Mouse (Mus musculus) ovary, postnatal 10 days (tissue): Measurements from ENCODE around the gene Olfr125.

ENCODE experiments used
- DNase-seq: peaks from one replicate; pipeline ENCODE4 v3.0.0; 2022; ENCODE audit warnings: low spot score

The Olfr125 gene

GRCm38 (mm10) chr17:37832649-37833048 is at the start of gene Olfr125:
TSS of gene Olfr125 (plus strand) at chr17:37832949.
- no peak for DNase-seq

- DNase-seq, result no peak
These were observed 39.5 kb upstream of the Olfr125 start, which contains the start of gene Olfr123 for GRCm38 (mm10) chr17:37793229-37793628. TSS of gene Olfr123 (plus strand) at chr17:37793529.

- no peak for DNase-seq
These were observed 33.2 kb upstream of the Olfr125 start, which contains the start of gene Olfr124 for GRCm38 (mm10) chr17:37799588-37799987. TSS of gene Olfr124 (plus strand) at chr17:37799888.

- DNase-seq, result no peak
These were observed 14.4 kb downstream of the Olfr125 start, which contains the start of gene Olfr126 for GRCm38 (mm10) chr17:37847183-37847582. TSS of gene Olfr126 (plus strand) at chr17:37847483.

- no peak for DNase-seq
These were observed 31.2 kb downstream of the Olfr125 start for GRCm38 (mm10) chr17:37863901-37864300.

GRCm38 (mm10) chr17:37869676-37870205 is 37.0 kb downstream of the Olfr125 start:
- no peak for DNase-seq

GRCm38 (mm10) chr17:37873830-37874229 is 41.1 kb downstream of the Olfr125 start:
- DNase-seq, result no peak
